Mouse (Mus musculus) megakaryocyte, adult 5-6 weeks (primary cell): Measurements from ENCODE around the gene Tusc2. TPM values are rescaled to one million over a fixed set of nuclear protein-coding genes. Genes with fewer than 3 reads are reported as not detected.
A peak's percentile ranks its signal among the peaks of the same experiment; 100 is the strongest.

Source experiments
- ATAC-seq: 2 replicates; pipeline ENCODE4 v1.8.0; 2016; ENCODE audit warnings: mild to moderate bottlenecking, inconsistent platforms; ENCODE audit not compliant: poor library complexity, severe bottlenecking
- total RNA-seq, 2 experiments: library from RNA; stranded (forward) in 1 of 2; stranded (reverse) in 1 of 2; fragments of 153-499, 151-499 nt in 1 of 2; fragments of 221-1000, 200-1000 nt in 1 of 2; gene quantifications; 2 replicates each; pipeline versions ENCODE4 v1.2.3 to v1.2.4; 2015 to 2017

Tusc2 gene
- total RNA-seq, 2 experiments from 2014 or later, result 10.8 to 12.2 TPM

- peak; percentile 97 for ATAC-seq
Measured at GRCm38 (mm10) chr9:107586974-107587832, 24.1 kb downstream of the Tusc2 start, which contains the start of gene Ifrd2. Ifrd2 (plus strand) TSS chr9:107587642.

- peak; percentile 7; the same call in 1 of the 2 replicates for ATAC-seq
Measured at GRCm38 (mm10) chr9:107587833-107588639, 25.0 kb downstream of the Tusc2 start.

- no peak for ATAC-seq
Measured at GRCm38 (mm10) chr9:107590058-107590772, 27.2 kb downstream of the Tusc2 start.

- no peak for ATAC-seq
Measured at GRCm38 (mm10) chr9:107590773-107591060, 27.7 kb downstream of the Tusc2 start.

- ATAC-seq, result peak; percentile 80
Measured at GRCm38 (mm10) chr9:107593101-107593976, 30.3 kb downstream of the Tusc2 start.

GRCm38 (mm10) chr9:107594281-107595062, 31.4 kb downstream of the Tusc2 start:
- no peak for ATAC-seq

GRCm38 (mm10) chr9:107596619-107597569, 33.8 kb downstream of the Tusc2 start:
- ATAC-seq, result no peak

GRCm38 (mm10) chr9:107598385-107598784, 35.3 kb downstream of the Tusc2 start:
- no peak for ATAC-seq

GRCm38 (mm10) chr9:107599433-107599832, 36.4 kb downstream of the Tusc2 start:
- ATAC-seq, result no peak

GRCm38 (mm10) chr9:107599842-107600241, 36.8 kb downstream of the Tusc2 start:
- ATAC-seq, result no peak

- no peak for ATAC-seq
Measured at GRCm38 (mm10) chr9:107600745-107601144, 37.7 kb downstream of the Tusc2 start.

GRCm38 (mm10) chr9:107601275-107601674, 38.2 kb downstream of the Tusc2 start:
- no peak for ATAC-seq

GRCm38 (mm10) chr9:107602068-107602648, 39.1 kb downstream of the Tusc2 start:
- peak; percentile 91 for ATAC-seq

- ATAC-seq, result no peak
Measured at GRCm38 (mm10) chr9:107603251-107603650, 40.2 kb downstream of the Tusc2 start.

GRCm38 (mm10) chr9:107605041-107605661, 42.1 kb downstream of the Tusc2 start:
- ATAC-seq, result no peak

- no peak for ATAC-seq
Measured at GRCm38 (mm10) chr9:107606591-107606990, 43.5 kb downstream of the Tusc2 start.

GRCm38 (mm10) chr9:107607036-107607435, 44.0 kb downstream of the Tusc2 start:
- no peak for ATAC-seq
